Mouse (Mus musculus) liver, adult 2 months (tissue): Measurements from ENCODE around the gene Slc22a17.

Experiments used
- CTCF ChIP-seq: fragments of 200-500 bp; IDR thresholded peaks from 2 replicates; pipeline ENCODE4 v1.5.1; 2011; ENCODE audit warnings: low read depth, low read length, control low read depth
- POLR2A ChIP-seq: fragments of 200-500 bp; IDR thresholded peaks from 2 replicates; pipeline ENCODE4 v1.6.1; 2011; ENCODE audit warnings: low read length, control low read depth; ENCODE audit not compliant: insufficient read depth; ENCODE audit errors: extremely low read depth

DNA sequence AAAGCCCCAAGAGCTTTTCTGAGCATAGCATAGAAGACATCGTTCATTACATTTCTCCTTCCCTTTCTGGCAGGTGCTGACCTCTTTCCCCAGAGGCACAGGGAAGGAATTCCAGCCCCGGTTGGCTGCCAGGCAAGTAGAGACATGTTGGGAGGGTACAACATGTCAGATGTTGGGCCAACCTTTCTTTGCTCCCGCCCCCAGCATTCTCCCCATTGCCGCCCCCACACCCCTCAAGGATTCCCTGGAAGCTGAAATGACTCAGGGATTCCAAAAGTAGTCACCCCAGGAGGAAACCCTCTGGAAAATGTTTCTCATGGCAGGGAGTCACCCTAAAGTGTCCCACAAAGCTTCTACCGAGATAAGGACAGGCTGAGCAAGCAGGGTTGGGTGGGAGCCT is 16.9 kb upstream of the Slc22a17 start:
- TF ChIP-seq CTCF = no peak
- TF ChIP-seq POLR2A = no peak
